Comparison of ENCODE assay signal across 9 mouse cellular contexts in genomic region chr11:97532950-97533582, GRCm38 (mm10). TPM values are rescaled to one million over a fixed set of nuclear protein-coding genes. Genes with fewer than 3 reads are reported as not detected.
DNase-seq lines count a peak whose midpoint lies in the region; ATAC-seq and TF ChIP-seq lines count a peak whose summit lies in the region.
"Had no signal": no experiment of that assay in that cellular context is flagged by ENCODE, and none has a peak within 500 bp of the region (broad histone marks: within the 10 kb centered on the region; RNA-seq: fewer than 3 reads in every experiment).

No protein-coding gene starts in this region.

- H3K4me3 ChIP-seq in lung, embryonic 14.5 days (ENCODE audit: low read depth, low read length): peak overlapping the region; percentile 35

- H3K4me1 ChIP-seq in lung, embryonic 14.5 days (ENCODE audit: insufficient read depth): peaks cover 8% of the 10 kb centered on the region

- no peak overlapping the region for H3K9ac ChIP-seq in lung, embryonic 14.5 days

- peaks cover 63% of the 10 kb centered on the region for H3K27me3 ChIP-seq in lung, embryonic 14.5 days (ENCODE audit: insufficient read depth, low read length)

- H3K36me3 ChIP-seq in lung, embryonic 14.5 days (ENCODE audit: insufficient read depth): no peaks in the 10 kb centered on the region

- peak; percentile 44; the same call in 1 of the 2 replicates for ATAC-seq in lung, embryonic 14.5 days (ENCODE audit: insufficient read depth)
- ATAC-seq in monocyte, adult 5-6 weeks (replicated peaks; ENCODE audit: insufficient number of reproducible peaks, low FRiP score, low TSS enrichment, poor library complexity, severe bottlenecking): peak; percentile 57

- H3K4me2 ChIP-seq in lung, embryonic 14.5 days: peak overlapping the region; percentile 54

- peak; percentile 56 for DNase-seq in lung, embryonic 14.5 days
- no peak for DNase-seq in lung, postnatal 14 days
- peak; percentile 57 for DNase-seq in c-Kit-positive CD71-negative TER-119-negative erythroid progenitor cells, embryonic 14.5 days (ENCODE audit: low read depth)
- DNase-seq in induced T-regulatory cell, adult 2 months (ENCODE audit: low read depth): peak; percentile 83
- DNase-seq in layer of hippocampus, postnatal 14 days (ENCODE audit: low spot score in 2 of 2): no peak
- DNase-seq in gastrocnemius, postnatal 4 days (ENCODE audit: low spot score in 2 of 2): no peak
- no peak for DNase-seq in kidney, postnatal 10 days

- TF ChIP-seq CTCF in lung, embryonic 14.5 days (IDR thresholded peaks at IDR 0.05; ENCODE audit: low read depth): no peak

- no peak overlapping the region for H3K27ac ChIP-seq in lung, embryonic 14.5 days (ENCODE audit: low read depth)

- no peaks in the 10 kb centered on the region for H3K9me3 ChIP-seq in lung, embryonic 14.5 days (ENCODE audit: low read depth, low read length)

- WGBS in lung, embryonic 14.5 days: 2% methylated on average over 20 of the region's 20 CpGs

RNA-seq across cellular contexts. Expression of gene 4933428G20Rik, which starts 32.9 kb away (rescaled TPM):
- polyA plus RNA-seq in lung, embryonic 14.5 days (2014; fragmentation: Nextera tagmentation; extraction: Ambion mirVana): 0.13 and 0.23 TPM in 2 replicates
- total RNA-seq in monocyte, adult 5-6 weeks (2017): not detected in 3 replicates
- total RNA-seq in layer of hippocampus, postnatal 14 days (2021): not detected
- not detected for total RNA-seq in gastrocnemius, postnatal 4 days (2021)
- polyA plus RNA-seq: erythroblast, embryonic 14.5 days had no signal

RNA-seq across cellular contexts. Expression of gene Srcin1, which starts 42.9 kb away (rescaled TPM):
- 0.68 and 0.70 TPM in 2 replicates for polyA plus RNA-seq in lung, embryonic 14.5 days (2014; fragmentation: Nextera tagmentation; extraction: Ambion mirVana)
- total RNA-seq in monocyte, adult 5-6 weeks (2017): 0.10 to 0.58 TPM (median 0.21 TPM) in 3 replicates
- total RNA-seq in layer of hippocampus, postnatal 14 days (2021): 100 to 1,000 TPM; 309 to 331 TPM
- total RNA-seq in gastrocnemius, postnatal 4 days (2021): 1 to 10 TPM; 1.3 to 1.7 TPM
- polyA plus RNA-seq: erythroblast, embryonic 14.5 days had no signal

Comparison
In these comparisons a context has a peak if more than half of its experiments do, and no peak if none do; other contexts are left out.
1. DNase-seq: peak in lung, embryonic 14.5 days (single experiment), c-Kit-positive CD71-negative TER-119-negative erythroid progenitor cells, embryonic 14.5 days (single experiment) and induced T-regulatory cell, adult 2 months (single experiment); none in lung, postnatal 14 days (single experiment), layer of hippocampus, postnatal 14 days (0 of 2), gastrocnemius, postnatal 4 days (0 of 2) and kidney, postnatal 10 days (single experiment).
2. RNA of gene Srcin1, which starts 42.9 kb away (total RNA-seq): 309 to 331 TPM in layer of hippocampus, postnatal 14 days; 1.3 to 1.7 TPM in gastrocnemius, postnatal 4 days and 0.10 to 0.58 TPM in monocyte, adult 5-6 weeks; every median in the first group is over 100 times any median in the second.